Mouse (Mus musculus): ENCODE measurements around the gene Tiam2. TPM values are rescaled to one million over a fixed set of nuclear protein-coding genes. Genes with fewer than 3 reads are reported as not detected.

Tiam2 gene
- total RNA-seq, 2 experiments from 2014 or later: 91.2 to 95.7 TPM

Other genes with a start within 250 kb of the Tiam2 start
- gene Scaf8, start 211.6 kb upstream of the Tiam2 start, total RNA-seq (2021): 10 to 100 TPM; 50.4 to 60.8 TPM
- 1 to 10 TPM; 1.2 to 2.4 TPM for gene Cldn20, start 206.0 kb downstream of the Tiam2 start, total RNA-seq (2021)
- gene Tfb1m, start 231.2 kb downstream of the Tiam2 start, total RNA-seq (2021): 1 to 10 TPM; 6.6 to 7.2 TPM